Mouse (Mus musculus) neural tube, embryonic 14.5 days (tissue): ENCODE measurements around the gene Cux2. TPM values are rescaled to one million over a fixed set of nuclear protein-coding genes. Genes with fewer than 3 reads are reported as not detected.

Experiments used
- ATAC-seq: fragments of 200-750 bp; cut with Nextera tagmentation; 2 replicates; pipeline ENCODE4 v1.8.0; 2017; ENCODE audit warnings: low read depth, mild to moderate bottlenecking, moderate TSS enrichment, moderate library complexity
- H3K27ac ChIP-seq: fragments of 300-500 bp; sonication (generic); 2 replicates; pipeline ENCODE4 v1.5.1; 2014; ENCODE audit warnings: low read depth, mild to moderate bottlenecking, control low read depth, low read length, moderate library complexity, mixed read lengths
- H3K27me3 ChIP-seq: fragments of 300-500 bp; sonication (generic); 2 replicates; pipeline ENCODE4 v1.6.1; 2014; ENCODE audit warnings: low read length; ENCODE audit not compliant: control insufficient read depth, insufficient read depth
- H3K36me3 ChIP-seq: fragments of 300-500 bp; sonication (generic); 2 replicates; pipeline ENCODE4 v1.6.1; 2014; ENCODE audit warnings: low read length, mixed read lengths; ENCODE audit not compliant: control insufficient read depth, insufficient read depth
- H3K4me1 ChIP-seq: fragments of 300-500 bp; sonication (generic); 2 replicates; pipeline ENCODE4 v1.6.1; 2014; ENCODE audit warnings: low read length; ENCODE audit not compliant: control insufficient read depth, insufficient read depth
- H3K4me2 ChIP-seq: fragments of 300-500 bp; sonication (generic); 2 replicates; pipeline ENCODE4 v1.6.1; 2014; ENCODE audit warnings: mild to moderate bottlenecking, low read depth, low read length, control low read depth
- H3K4me3 ChIP-seq: fragments of 300-500 bp; sonication (generic); 2 replicates; pipeline ENCODE4 v1.5.1; 2014; ENCODE audit warnings: low read depth, low read length, control low read depth, mixed read lengths
- H3K9ac ChIP-seq: fragments of 300-500 bp; sonication (generic); replicated peaks from 2 replicates; pipeline ENCODE4 v1.6.1; 2014; ENCODE audit warnings: low read depth, mild to moderate bottlenecking, control low read depth, low read length, mixed read lengths
- H3K9me3 ChIP-seq: fragments of 300-500 bp; sonication (generic); 2 replicates; pipeline ENCODE4 v1.6.1; 2016; ENCODE audit warnings: low read length; ENCODE audit not compliant: control insufficient read depth
- WGBS: fragments of 180-500 bp; shearing (Covaris S2); extraction: QIAGEN DNeasy Blood & Tissue Kit; methylation state at CpG from one replicate; pipeline ENCODE4 v1.1.7; 2014; 5-methylcytosine and 5-hydroxymethylcytosine counted together
- polyA plus RNA-seq: library from polyadenylated mRNA; unstranded; fragments of >200 nt; fragmentation: Nextera tagmentation; extraction: Ambion mirVana; gene quantifications from 2 replicates; pipeline ENCODE4 v1.2.1, GENCODE M21; 2014

Cux2 gene
- polyA plus RNA-seq, 1 experiment from 2014 or later = 31.3 TPM

GRCm38 (mm10) chr5:122032471-122033166 is 17.3 kb downstream of the Cux2 start:
- Histone ChIP-seq H3K27me3 (no peaks in the 10 kb centered on the region), H3K4me2 (peak overlapping the region; percentile 11; the same call in 1 of the 2 replicates), H3K4me3 (no peak overlapping the region), H3K27ac (0 out of 2 replicates have a peak overlapping the region, but pooled peaks have one; percentile 8), H3K9ac (no peak overlapping the region), H3K9me3 (no peaks in the 10 kb centered on the region), H3K36me3 (peaks cover 5% of the 10 kb centered on the region; the same call in 1 of the 2 replicates), H3K4me1 (peaks cover 8% of the 10 kb centered on the region; the same call in 1 of the 2 replicates)
- 29% methylated on average over 19 of the region's 19 CpGs for WGBS
- peak; percentile 75 for ATAC-seq

DNA sequence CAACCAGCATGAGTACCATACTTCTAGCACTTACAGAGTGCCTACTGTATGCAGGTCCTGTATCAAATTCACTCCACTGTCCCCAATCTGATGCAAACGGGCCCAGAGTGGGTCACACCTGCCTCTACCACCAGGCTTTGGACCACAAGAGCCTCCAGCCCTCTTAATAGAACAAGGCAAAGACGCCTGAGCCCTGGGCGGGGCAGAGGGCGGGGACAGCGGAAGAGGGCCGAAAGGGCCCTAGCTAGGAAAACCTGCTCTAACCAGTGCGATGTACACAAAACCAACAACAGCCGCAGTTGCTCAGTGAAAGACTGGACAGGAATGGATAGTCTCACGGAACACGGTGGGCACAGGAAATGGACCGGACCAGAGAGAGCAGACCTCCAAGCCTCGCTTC is 18.8 kb downstream of the Cux2 start:
- no peak for ATAC-seq
- H3K9ac ChIP-seq = no peak overlapping the region
- H3K27ac ChIP-seq = no peak overlapping the region

GRCm38 (mm10) chr5:122030640-122031039 is 19.3 kb downstream of the Cux2 start:
- Histone ChIP-seq H3K9ac (no peak overlapping the region), H3K27me3 (no peaks in the 10 kb centered on the region), H3K9me3 (no peaks in the 10 kb centered on the region), H3K27ac (no peak overlapping the region), H3K4me1 (peaks cover 8% of the 10 kb centered on the region; the same call in 1 of the 2 replicates), H3K4me2 (no peak overlapping the region), H3K36me3 (no peaks in the 10 kb centered on the region), H3K4me3 (no peak overlapping the region)
- ATAC-seq = 0 out of 2 replicates have a peak, but pooled peaks have one; percentile 30
- WGBS = 61% methylated on average over 11 of the region's 11 CpGs

More for the DNA sequence above, 18.8 kb downstream of the Cux2 start:
- WGBS = 63% methylated on average over 12 of the region's 12 CpGs
- Histone ChIP-seq H3K4me2 (no peak overlapping the region), H3K9me3 (no peaks in the 10 kb centered on the region), H3K27me3 (no peaks in the 10 kb centered on the region), H3K4me1 (peaks cover 8% of the 10 kb centered on the region; the same call in 1 of the 2 replicates), H3K4me3 (no peak overlapping the region), H3K36me3 (peaks cover 3% of the 10 kb centered on the region; the same call in 1 of the 2 replicates)

GRCm38 (mm10) chr5:122026771-122027170 is 23.1 kb downstream of the Cux2 start:
- H3K4me1 ChIP-seq = peaks cover 1% of the 10 kb centered on the region; the same call in 1 of the 2 replicates
- H3K4me3 ChIP-seq = no peak overlapping the region
- no peak overlapping the region for H3K4me2 ChIP-seq
- WGBS = 80% methylated on average over 9 of the region's 9 CpGs
- H3K9me3 ChIP-seq = peaks cover 4% of the 10 kb centered on the region; the same call in 1 of the 2 replicates
- H3K9ac ChIP-seq = no peak overlapping the region
- no peaks in the 10 kb centered on the region for H3K27me3 ChIP-seq
- no peaks in the 10 kb centered on the region for H3K36me3 ChIP-seq
- no peak for ATAC-seq
- no peak overlapping the region for H3K27ac ChIP-seq

DNA sequence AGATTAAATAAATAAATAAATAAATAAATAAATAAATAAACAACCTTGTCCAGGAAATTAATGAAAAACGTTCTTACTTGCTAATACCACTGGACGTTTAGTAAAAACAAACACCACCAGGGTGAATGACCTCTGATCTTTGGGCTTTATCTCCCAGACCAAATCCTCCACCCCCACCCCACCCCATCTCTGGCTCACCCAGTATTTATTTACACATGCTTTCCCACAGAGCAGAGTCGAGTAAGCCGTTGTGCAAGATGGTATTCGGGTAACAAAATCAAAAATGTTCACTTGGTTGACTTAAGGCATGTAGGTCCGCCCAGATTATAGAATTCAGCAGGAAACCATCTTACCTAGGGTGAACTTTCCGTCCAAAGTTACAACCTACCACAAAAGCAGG is 23.6 kb downstream of the Cux2 start:
- H3K4me2 ChIP-seq = no peak overlapping the region
- no peaks in the 10 kb centered on the region for H3K4me1 ChIP-seq
- H3K27me3 ChIP-seq = no peaks in the 10 kb centered on the region
- no peak overlapping the region for H3K9ac ChIP-seq
- H3K27ac ChIP-seq = no peak overlapping the region
- H3K9me3 ChIP-seq = peaks cover 4% of the 10 kb centered on the region; the same call in 1 of the 2 replicates
- H3K36me3 ChIP-seq = no peaks in the 10 kb centered on the region
- H3K4me3 ChIP-seq = no peak overlapping the region
- ATAC-seq = no peak
- WGBS = 82% methylated on average over 7 of the region's 7 CpGs

GRCm38 (mm10) chr5:122025117-122025516 is 24.8 kb downstream of the Cux2 start:
- Histone ChIP-seq H3K4me3 (no peak overlapping the region), H3K9ac (no peak overlapping the region), H3K27ac (no peak overlapping the region), H3K4me2 (no peak overlapping the region), H3K4me1 (no peaks in the 10 kb centered on the region), H3K36me3 (no peaks in the 10 kb centered on the region), H3K9me3 (peaks cover 4% of the 10 kb centered on the region; the same call in 1 of the 2 replicates), H3K27me3 (no peaks in the 10 kb centered on the region)
- WGBS = 92% methylated on average over 11 of the region's 11 CpGs
- no peak for ATAC-seq

DNA sequence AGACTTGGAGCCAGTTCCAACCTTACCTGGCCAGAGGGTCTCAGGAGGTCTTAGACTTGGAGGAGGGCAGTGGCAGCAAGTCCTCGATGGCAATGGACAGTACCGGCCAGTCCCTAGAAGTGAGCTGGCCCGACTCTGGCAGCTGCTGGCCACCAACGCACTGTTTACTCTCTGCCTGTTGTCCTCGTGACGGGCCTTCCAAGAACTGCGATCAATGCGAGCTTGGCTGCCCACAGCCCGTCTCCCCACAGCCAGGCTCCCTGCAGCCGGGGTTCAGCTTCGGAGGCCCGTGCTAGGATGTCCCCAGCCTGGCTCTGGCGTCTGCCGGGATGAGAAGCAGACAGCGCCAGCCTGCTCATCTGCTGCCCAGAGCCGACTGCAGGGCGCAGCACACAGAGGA is 30.6 kb downstream of the Cux2 start:
- 0 out of 2 replicates have a peak overlapping the region, but pooled peaks have one; percentile 37 for H3K9ac ChIP-seq
- H3K4me2 ChIP-seq = no peak overlapping the region
- WGBS = 66% methylated on average over 17 of the region's 17 CpGs
- H3K4me1 ChIP-seq = peaks cover 11% of the 10 kb centered on the region
- H3K36me3 ChIP-seq = no peaks in the 10 kb centered on the region
- peaks cover 4% of the 10 kb centered on the region; the same call in 1 of the 2 replicates for H3K9me3 ChIP-seq
- peak; percentile 21; the same call in 1 of the 2 replicates for ATAC-seq
- no peaks in the 10 kb centered on the region for H3K27me3 ChIP-seq
- no peak overlapping the region for H3K4me3 ChIP-seq
- no peak overlapping the region for H3K27ac ChIP-seq

DNA sequence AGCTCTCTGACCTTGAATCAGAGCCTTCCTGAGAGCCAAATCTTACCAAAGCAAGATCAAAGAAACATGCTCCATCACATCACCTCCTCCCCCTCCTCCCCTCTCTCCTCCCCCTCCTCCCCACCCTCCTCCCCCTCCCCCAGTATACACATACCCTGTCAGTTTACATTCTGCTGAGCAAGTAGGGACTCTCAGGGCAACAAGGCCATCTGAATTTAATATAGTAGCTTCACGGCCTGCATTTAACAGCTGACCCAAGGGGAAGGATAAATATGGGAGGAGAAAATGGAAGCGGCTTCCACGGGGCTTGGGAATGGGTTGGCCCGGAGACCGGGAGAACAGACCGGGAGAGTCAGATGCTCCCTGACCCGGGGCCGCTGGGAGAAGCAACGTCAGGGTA is 32.1 kb downstream of the Cux2 start:
- H3K27ac ChIP-seq = no peak overlapping the region
- H3K9me3 ChIP-seq = peaks cover 3% of the 10 kb centered on the region; the same call in 1 of the 2 replicates
- peaks cover 11% of the 10 kb centered on the region for H3K4me1 ChIP-seq
- no peak for ATAC-seq
- no peak overlapping the region for H3K4me2 ChIP-seq
- 42% methylated on average over 9 of the region's 9 CpGs for WGBS
- H3K27me3 ChIP-seq = no peaks in the 10 kb centered on the region
- H3K4me3 ChIP-seq = no peak overlapping the region
- no peak overlapping the region for H3K9ac ChIP-seq
- H3K36me3 ChIP-seq = no peaks in the 10 kb centered on the region

GRCm38 (mm10) chr5:122017269-122017668 is 32.6 kb downstream of the Cux2 start:
- Histone ChIP-seq H3K4me2 (no peak overlapping the region), H3K9me3 (no peaks in the 10 kb centered on the region), H3K4me3 (no peak overlapping the region), H3K36me3 (no peaks in the 10 kb centered on the region), H3K9ac (no peak overlapping the region), H3K4me1 (peaks cover 11% of the 10 kb centered on the region), H3K27me3 (no peaks in the 10 kb centered on the region), H3K27ac (no peak overlapping the region)
- 25% methylated on average over 13 of the region's 13 CpGs for WGBS
- ATAC-seq = peak; percentile 19; the same call in 1 of the 2 replicates
